Mouse (Mus musculus) 3T3-L1 (cell line): ENCODE measurements at regions not wholly inside any gene's neighbourhood (a gene's known extent, or its start where the extent isn't known, plus 50 kb on each side); places are given as distances from the start of the nearest gene placed in this dataset.
"Not testable (repeated sequence)": the region's sequence is repeated elsewhere in the genome, so short reads cannot be mapped to it uniquely, and the experiment has no call there.

Experiments
- DNase-seq: peaks from one replicate; pipeline ENCODE4 v3.0.0-alpha.2; 2015; ENCODE audit warnings: low read depth, low spot score

- no peak for DNase-seq
Observed at GRCm38 (mm10) chr17:82909189-82909588, 305.9 kb upstream of the Pkdcc start.

- not testable (repeated sequence) for DNase-seq
Observed at GRCm38 (mm10) chr17:82922986-82923385, 292.1 kb upstream of the Pkdcc start.

GRCm38 (mm10) chr17:82925751-82926150 lies 289.3 kb upstream of the Pkdcc start:
- no peak for DNase-seq

- no peak for DNase-seq
Observed at GRCm38 (mm10) chr17:82927681-82928080, 287.4 kb upstream of the Pkdcc start.

- DNase-seq = no peak
Observed at GRCm38 (mm10) chr17:82929511-82929910, 285.6 kb upstream of the Pkdcc start.

- no peak for DNase-seq
Observed at GRCm38 (mm10) chr17:82930738-82931137, 284.4 kb upstream of the Pkdcc start.

GRCm38 (mm10) chr17:82931476-82931875 lies 283.6 kb upstream of the Pkdcc start:
- DNase-seq = no peak

- no peak for DNase-seq
Observed at GRCm38 (mm10) chr17:82936836-82937235, 278.3 kb upstream of the Pkdcc start.

- DNase-seq = no peak
Observed at GRCm38 (mm10) chr17:82946083-82946482, 269.0 kb upstream of the Pkdcc start.

GRCm38 (mm10) chr17:82949794-82950193 lies 265.3 kb upstream of the Pkdcc start:
- no peak for DNase-seq

- no peak for DNase-seq
Observed at GRCm38 (mm10) chr17:82950268-82950667, 264.8 kb upstream of the Pkdcc start.

- DNase-seq = peak; percentile 87
Observed at GRCm38 (mm10) chr17:82957409-82957808, 257.7 kb upstream of the Pkdcc start.

- DNase-seq = no peak
Observed at GRCm38 (mm10) chr17:82963374-82963773, 251.7 kb upstream of the Pkdcc start.

- DNase-seq = no peak
Observed at GRCm38 (mm10) chr17:82999710-83000109, 215.4 kb upstream of the Pkdcc start.

GRCm38 (mm10) chr17:83000411-83000810 lies 214.7 kb upstream of the Pkdcc start:
- no peak for DNase-seq

- peak; percentile 67 for DNase-seq
Observed at GRCm38 (mm10) chr17:83001567-83001966, 213.5 kb upstream of the Pkdcc start.

GRCm38 (mm10) chr17:83010845-83011244 lies 204.2 kb upstream of the Pkdcc start:
- DNase-seq = peak; percentile 31

- DNase-seq = no peak
Observed at GRCm38 (mm10) chr17:83015656-83016055, 199.4 kb upstream of the Pkdcc start.

- no peak for DNase-seq
Observed at GRCm38 (mm10) chr17:83016936-83017335, 198.2 kb upstream of the Pkdcc start.

- DNase-seq = no peak
Observed at GRCm38 (mm10) chr17:83019267-83019666, 195.8 kb upstream of the Pkdcc start.

- peak; percentile 35 for DNase-seq
Observed at GRCm38 (mm10) chr17:83020576-83020975, 194.5 kb upstream of the Pkdcc start.

- DNase-seq = peak; percentile 92
Observed at GRCm38 (mm10) chr17:83025340-83025816, 189.7 kb upstream of the Pkdcc start.

- no peak for DNase-seq
Observed at GRCm38 (mm10) chr17:83034914-83035573, 180.0 kb upstream of the Pkdcc start.

- no peak for DNase-seq
Observed at GRCm38 (mm10) chr17:83035574-83035918, 179.5 kb upstream of the Pkdcc start.
